Mouse (Mus musculus) CD4-positive helper T cell, adult 2 months (primary cell): ENCODE measurements around the gene Gclm.
"Not testable (repeated sequence)": the region's sequence is repeated elsewhere in the genome, so short reads cannot be mapped to it uniquely, and the experiment has no call there.

Source experiments
- DNase-seq: peaks from one replicate; pipeline ENCODE4 v3.0.0-alpha.2; 2012; ENCODE audit warnings: low read depth, missing footprints, low spot score

The Gclm gene

DNA sequence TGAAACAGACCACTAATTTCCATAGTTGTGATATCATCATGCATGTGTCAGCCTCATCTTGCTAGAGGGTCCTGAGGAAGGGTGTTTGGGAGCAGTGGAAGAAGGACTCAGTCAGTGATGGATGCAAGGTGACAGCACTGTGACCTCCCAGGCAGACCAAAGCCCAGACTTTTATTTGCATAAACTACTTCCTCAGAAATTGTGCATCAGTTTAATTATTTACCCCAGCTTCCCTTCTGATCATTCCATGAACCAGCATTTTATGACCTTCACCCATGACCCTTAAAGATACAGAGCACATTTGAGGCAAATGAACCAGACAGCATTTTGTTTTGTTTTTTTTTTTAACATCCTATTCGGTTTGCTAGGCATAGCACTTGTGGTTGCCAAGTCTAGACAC lies 9.6 kb upstream of the Gclm start:
- no peak for DNase-seq

DNA sequence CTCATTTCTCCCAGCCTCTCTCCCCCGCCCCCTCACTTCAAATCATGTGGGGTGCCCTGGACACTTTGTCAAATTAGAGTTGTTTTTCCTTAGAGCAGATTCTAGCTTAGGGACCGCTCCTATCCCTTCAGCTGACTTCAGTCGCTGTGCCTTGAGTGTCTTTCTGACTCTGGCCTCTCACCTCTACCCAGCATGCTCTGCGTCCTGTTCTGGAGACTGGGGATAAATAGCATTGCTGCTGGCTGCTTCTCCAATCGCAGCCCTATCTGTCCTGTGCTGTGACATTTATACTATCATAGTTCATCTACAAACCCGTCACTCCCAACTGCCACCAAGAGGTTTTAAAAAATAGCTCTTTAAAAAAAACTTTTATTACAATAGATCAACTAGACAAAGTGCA lies 2.5 kb upstream of the Gclm start:
- no peak for DNase-seq

DNA sequence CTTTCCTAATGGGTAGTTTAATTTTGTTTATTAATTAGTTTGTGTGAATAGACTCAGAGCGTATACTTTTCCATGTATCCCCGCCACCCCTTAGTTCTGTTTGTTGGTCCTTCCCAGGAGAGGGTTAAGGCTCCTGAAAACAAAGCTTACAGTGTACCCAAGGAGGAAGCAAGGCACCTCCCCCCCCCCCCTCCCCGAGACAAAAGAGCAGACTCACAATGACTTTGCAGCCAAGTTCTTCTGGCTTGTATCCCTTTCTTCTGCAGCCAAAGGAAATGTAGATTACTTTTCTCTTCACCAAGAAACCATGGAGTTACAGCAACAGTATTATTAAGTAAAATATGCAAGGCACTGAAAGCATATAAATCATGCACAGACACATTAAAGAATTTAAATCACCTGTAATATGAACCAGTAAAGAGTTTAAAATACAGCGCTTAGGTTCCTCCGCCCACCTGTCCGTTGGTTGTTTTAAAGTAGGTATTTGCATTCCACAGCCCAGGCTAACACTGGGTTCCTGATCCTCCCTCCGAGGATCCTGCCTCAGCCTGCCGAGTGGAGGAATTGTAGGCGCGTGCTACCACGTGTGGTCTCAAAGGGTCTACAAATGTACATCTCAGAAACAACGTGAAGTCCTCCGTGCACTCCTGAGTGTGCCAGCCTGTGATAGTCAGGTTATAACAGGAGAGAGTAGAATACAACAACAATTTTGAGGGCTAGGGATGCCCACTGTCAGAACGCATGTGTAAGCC lies 1.8 kb upstream of the Gclm start:
- no peak for DNase-seq

DNA sequence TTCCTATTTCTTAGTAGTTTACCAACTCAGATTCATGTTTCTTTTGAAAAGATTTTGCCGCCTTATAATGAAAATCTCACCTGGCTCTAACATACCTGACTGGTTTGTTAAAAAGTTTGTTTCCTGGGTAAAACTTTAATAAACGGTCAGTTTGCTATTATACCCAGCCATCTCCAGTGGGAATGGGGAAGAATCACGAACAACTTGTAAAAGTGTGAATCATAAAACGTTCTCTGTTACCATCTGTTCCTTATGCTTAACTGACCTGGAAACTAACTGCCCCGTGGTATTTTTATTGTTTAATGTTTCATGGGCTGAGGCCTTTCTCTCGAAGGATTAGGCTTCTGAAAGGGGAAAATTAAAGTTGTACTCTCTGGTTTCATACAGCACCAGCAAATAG lies 598 bp upstream of the Gclm start:
- DNase-seq = no peak

DNA sequence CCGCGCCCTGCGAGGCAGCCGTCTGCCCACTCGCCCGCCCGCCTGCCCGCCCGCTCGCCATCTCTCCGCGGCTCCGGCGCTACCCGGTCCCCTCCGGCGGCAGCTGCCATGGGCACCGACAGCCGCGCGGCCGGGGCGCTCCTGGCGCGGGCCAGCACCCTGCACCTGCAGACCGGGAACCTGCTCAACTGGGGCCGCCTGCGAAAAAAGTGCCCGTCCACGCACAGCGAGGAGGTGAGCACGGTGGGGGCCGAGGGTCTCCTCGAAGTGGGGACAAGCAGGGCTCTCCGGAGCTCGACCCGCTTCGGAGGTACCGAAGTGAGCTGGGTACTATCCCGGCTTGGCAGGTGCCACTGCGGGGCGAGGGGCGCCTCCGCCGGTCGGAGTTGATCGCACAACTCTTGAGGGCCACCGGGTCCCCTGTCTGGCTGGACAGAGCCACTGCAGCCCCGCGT lies 548 bp downstream of the Gclm start:
- DNase-seq = no peak

DNA sequence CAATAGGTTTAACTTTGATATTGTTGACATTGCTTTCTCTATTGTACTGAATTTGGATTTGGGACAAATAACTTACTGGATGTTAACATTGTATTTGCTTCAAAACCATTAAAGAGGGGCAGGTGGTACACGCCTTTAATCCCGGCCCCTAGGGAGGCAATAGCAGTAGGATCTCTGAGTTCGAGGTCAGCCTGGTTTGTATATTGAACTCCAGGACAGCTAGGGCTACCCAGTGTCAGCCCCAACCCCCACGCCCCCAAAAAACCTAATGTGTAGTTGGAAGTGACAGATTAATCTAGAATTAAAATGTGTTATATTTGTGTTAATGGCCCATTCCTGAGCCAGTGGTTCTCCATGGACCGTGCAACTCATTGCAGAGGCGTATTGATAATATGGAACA lies 1.0 kb downstream of the Gclm start:
- DNase-seq = no peak

DNA sequence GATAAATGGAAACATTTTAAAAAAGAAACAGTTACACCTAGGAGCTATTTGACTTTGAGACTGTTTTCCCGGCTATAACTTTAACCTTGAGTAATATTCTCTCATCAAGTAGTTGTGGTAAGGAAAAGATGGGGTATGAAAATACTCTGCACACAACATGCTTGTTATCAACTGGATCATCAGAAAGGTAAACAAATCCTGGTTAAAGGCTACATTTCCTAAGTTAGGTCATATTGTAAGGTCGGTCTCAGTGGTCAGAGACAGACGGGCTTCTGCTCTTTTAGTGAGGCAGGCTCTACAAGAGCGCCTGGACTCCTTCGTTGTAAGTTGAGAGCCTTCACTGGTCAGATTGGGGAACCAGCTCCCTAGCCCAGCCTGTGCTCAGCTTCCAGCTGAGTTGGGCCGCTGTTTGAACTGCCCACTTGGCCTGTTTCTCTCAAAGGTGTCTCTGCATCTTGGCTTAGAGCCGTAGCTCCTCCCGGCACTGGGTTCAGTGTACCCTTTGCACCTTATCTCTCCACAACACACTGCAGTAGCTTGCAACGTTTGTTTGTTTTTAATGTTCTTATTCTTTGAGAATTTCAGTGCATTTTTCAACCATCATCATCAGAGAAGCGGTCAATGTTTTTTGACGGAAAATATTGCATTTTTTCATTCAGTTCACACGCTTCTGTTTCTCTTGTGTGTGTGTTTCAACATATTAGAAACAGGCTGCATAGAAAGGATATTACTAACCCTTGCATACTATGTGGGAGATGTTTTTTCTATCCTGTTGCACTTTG lies 1.8 kb downstream of the Gclm start:
- no peak for DNase-seq

DNA sequence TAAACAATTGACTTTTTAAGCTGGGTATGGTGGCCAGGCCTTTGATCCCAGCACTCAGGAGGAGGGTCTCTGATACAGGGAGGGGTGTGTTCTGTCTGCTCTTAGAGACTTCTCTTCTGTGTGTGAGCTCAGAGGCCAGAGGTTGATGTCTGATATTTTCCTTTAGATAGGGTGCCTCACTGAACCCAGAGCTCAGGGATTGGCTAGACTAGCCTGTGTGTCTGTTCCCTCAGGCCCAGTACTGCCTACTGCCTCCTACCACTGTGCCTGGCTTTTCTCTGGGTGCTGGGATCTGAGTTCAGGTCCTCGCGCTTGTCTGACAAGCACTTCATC lies 2.4 kb downstream of the Gclm start:
- no peak for DNase-seq

DNA sequence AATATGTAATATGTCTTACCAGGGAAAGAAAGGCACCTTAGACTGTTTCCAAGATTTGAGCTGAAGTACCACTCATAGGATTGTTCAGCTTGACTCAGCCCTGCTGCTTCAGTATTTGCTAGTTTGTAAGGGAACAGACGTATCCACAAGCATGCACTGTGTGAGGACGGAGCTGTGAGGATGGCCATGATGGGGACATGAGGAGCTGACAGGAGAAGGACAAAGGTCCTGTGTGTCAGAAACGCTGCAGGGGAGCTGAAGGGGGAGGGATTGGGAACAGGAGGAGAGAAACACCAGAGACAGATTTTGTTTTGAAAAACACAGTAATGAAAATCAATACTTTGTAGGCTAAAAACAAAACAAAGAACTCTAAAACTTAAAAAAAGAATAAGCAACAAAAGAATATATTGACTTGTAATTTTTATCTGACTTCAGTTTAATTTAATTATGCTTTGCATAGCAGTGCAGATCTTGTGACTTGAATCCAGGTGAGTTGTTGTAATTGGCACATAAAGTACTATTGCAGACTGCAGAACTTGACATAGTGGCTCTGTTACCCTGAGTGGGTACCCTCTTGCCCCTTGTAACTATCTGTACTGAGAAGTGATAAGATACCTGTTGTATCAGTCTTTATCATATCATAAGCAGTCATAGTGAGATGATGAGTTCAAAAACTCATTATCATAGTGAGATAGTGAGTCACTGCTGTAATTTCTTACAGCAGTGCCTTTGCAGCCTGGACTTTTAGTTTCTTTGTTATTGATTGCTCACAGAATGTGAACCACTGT lies 7.3 kb downstream of the Gclm start:
- DNase-seq = no peak

DNA sequence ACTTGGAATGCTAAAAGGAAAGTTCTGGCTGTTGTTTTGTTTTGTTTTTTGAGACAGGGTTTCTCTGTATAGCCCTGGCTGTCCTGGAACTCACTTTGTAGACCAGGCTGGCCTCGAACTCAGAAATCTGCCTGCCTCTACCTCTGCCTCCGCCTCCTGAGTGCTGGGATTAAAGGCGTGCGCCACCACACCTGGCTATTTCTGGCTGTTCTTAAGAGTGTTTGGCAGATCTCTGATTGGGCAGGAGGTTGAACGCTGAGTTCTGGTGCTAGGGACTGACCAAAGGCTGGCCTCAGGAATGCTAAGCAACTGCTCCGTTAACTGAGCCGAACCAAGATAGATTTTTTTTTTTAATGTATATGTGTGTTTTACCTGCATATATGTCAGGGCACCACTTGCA lies 8.7 kb downstream of the Gclm start:
- not testable (repeated sequence) for DNase-seq

DNA sequence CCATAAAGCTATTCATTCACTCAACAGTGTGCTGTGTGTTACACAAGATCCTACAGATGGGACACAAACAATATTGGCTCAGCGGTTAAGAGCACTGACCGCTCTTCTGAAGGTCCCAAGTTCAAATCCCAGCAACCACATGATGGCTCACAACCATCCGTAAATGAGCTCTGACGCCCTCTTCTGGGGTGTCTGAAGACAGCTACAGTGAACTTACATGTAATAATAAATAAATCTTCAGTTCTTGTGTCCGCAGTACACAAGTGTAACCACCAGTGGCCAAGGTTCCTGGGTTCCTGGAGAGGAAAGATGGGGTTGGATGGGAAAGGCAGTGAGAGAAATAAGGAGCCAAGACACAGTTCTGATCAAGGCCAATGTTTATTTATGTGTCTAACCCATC lies 24.6 kb downstream of the Gclm start:
- peak; percentile 24 for DNase-seq

DNA sequence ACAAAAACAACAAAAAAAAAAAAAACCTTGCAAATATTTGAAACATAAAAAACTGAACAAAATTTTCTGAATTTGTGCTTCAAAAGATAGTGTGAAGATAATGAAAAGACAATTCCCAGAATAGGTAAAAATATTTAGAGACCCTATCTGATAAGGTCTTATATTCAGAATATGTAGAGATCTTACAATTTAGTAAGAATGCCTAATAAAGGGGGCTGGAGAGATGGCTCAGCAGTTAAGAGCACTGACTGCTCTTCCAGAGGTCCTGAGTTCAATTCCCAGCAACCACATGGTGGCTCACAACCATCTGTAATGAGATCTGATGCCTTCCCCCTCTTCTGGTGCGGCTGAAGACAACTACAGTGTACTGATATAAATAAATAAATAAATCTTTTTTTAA lies 27.2 kb downstream of the Gclm start:
- not testable (repeated sequence) for DNase-seq

DNA sequence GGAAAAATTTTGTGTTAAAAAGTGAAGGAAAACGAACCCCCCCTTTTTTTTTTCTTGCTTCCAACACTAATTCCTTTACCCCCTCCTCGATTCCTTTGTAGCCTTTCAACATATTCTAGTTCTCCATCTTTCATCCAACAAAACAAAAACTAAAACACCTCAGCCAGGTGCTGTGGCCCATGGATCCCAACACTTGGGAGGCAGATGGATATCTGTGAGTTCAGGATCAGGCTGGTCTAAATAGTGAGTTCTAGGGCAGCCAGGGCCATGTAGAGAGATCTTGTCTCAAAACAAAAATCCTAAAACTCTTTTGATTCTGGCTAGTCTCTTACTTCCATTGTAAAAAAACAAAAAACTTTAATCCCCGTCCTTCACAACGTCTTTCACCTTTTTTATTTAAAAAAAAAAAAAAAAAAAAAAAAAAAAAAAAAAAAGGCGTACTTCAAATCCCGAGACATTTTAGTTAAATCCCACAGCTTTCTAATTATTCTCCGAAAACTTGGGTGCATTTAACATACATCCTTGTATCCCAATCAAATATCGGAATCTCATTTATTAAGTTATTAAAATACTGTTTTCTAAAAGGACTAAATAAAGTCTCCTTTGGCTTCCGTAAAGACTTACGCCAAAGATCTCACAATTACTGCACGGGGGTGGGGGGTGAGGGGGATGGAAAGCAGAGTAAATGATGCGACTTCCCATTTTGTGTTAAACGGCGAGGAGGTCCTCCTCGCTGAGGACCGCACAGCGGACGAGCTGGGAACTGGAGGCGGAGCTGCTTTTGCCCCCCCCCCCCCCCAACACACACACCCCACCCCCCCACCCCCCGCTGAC lies 28.3 kb downstream of the Gclm start:
- no peak for DNase-seq

DNA sequence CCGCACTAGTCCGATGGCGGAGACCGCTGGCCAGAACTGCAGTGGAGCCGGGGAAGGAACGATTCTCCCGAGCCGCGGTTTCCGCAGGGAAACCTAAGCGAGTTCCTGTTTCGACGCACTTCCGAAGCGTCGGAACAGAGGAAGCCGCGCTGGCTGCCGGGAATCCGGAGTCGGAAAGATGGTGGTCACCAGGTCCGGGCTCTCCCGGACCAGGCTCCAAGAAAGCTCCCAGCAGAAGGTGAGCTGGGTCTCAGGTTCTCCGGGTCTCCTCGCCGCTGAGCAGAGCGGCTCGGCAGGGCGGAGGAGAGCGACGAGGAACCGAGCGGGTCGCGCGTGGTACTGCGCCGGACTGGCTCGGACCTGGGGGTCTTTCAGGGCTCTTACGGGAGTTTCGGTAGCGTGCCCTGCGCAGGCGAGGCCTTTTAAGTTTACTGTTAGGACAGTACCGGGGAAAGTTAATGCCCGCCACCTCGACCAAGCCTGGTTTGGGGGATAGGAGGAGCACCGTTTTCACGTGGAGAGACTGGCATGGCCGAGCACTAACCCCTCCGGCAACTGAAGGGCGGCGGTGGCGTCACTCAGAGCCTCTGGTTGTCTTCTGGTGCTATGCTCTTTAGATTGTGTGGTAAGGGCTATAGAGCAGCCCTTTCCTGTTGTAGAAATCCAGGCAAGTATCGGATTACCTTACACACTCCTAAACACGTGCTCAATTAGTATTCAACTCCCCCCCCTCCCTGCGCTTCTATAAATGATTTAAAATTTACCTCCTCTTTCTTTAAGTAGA lies 29.1 kb downstream of the Gclm start, which contains the start of gene Dnttip2:
TSS of gene Dnttip2 (plus strand) at position 148 of the 784 bp plus-strand sequence.
- DNase-seq = peak; percentile 91

DNA sequence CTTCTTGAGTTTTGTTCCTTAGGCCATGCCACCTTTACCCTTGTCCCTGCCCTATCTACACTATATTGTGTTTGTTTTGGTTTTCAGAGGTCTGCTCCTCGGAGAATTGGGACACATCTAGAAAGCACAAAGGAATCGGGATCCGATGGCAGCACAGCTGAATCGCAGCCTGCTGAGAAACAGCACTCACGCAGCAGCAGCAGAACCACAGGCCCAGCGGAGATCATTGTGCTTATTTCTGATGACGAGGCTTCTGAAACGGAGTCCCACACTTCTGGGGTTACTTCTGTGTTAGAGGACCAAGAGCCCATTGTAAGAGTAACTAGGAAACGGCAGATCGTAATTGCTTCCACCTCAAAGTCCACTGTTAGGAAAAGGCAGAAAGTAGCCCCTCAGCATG lies 29.8 kb downstream of the Gclm start:
- no peak for DNase-seq

DNA sequence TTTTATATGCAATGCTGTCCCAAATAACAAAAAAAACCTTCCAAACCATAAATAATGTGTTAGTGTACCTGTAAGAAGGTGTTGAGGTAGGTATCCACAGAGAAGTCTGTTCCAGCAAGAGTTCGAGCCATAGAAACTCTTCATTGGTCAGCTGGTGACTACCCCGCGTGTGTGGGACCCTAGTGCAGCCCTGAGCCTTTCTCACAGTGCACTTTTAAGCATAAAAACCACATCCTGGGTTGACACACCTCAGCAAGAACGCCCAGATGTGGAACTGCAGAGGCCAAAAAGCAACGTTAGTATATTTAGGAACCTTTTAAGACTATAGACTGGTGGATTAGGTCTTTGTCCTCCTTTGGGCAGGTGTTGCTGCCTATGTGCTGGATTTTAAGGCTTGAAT lies 41.8 kb downstream of the Gclm start:
- DNase-seq = peak; percentile 60

DNA sequence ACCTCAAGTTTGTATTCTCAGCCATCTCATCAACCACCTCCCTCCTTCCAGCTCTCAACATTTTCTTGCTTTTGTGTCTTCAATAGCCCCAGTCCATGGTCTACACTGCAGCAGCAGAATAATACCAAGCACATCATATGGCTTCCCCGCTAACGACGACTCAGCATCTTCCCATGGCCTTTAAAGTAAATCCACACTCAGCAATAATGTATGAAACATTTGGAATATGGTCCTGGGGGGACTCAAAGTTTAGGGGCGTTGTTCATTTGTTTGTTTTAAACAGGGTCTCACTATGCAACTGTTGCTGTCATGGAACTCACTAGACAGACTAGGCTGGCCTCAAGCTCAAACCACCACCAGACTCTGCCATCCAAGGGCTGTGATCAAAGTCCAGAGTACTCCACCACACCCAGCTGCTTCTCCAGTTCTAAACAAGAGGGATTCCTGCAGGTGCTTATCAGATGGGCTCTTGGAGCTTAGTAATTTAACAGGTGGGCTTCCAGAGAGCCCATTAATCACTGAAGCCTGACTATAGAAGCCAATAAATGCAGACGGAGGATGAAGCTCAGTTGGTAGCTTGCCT lies 43.3 kb downstream of the Gclm start:
- no peak for DNase-seq

DNA sequence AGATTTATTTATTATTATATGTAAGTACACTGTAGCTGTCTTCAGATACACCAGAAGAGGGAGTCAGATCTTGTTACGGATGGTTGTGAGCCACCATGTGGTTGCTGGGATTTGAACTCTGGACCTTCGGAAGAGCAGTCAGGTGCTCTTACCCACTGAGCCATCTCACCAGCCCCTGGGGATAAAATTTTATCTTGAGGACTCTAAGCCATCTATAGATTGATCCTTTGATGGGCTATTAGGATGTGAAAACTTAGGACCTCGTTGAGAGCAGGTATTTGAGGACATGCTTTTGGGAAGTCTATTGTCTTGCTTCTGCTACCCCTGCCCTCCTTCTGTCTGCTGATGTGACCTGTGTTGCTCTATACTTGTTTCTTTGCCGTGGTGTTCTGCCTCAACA lies 44.0 kb downstream of the Gclm start:
- not testable (repeated sequence) for DNase-seq

DNA sequence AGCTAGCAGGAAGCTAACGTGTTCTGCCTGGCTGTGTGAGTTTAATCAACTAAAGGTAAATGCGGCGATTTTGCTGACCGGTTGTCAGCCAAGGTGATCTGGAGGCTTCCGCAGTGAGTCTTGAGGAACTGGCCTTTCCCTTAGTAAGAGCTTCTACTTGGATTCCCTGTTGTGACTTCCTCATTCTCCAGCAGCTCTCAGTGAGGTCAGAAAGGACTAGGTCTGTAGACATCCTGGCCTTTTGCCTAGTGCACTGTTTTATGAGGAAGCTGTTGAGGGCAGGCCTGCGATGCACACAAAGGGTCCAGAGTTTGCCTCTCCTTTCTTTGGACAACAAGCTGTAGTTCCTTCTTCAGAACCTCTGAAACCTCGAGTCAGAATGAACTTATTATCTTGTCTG lies 45.3 kb downstream of the Gclm start:
- DNase-seq = no peak

DNA sequence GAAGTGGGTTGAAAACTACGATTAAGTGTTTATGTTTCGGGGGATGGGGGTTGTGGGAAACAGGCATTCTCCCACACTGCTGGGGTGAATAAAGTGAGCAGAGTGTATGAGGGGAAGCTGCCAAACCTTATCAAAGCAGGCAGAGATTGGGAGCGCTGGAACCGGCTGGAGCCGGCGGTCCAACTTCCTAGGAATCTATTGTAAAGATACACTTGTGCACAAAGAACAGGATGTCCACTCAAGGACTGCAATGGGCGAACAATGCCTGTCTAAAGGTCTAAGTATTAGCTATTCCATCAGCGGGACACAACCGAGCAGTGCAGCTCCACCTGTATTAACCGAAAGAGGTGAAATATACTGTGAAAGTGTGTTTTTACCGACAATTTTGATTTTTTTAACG lies 46.5 kb downstream of the Gclm start:
- DNase-seq = no peak
